Mouse (Mus musculus) G1E (cell line): ENCODE data around the gene Maml3.

Experiments used
- CTCF ChIP-seq: IDR thresholded peaks from 2 replicates; pipeline ENCODE4 v1.5.1; 2012; ENCODE audit warnings: low read depth, low read length, inconsistent platforms, mixed read lengths
- GATA1 ChIP-seq: IDR thresholded peaks from 2 replicates; pipeline ENCODE4 v1.6.1; 2012; ENCODE audit warnings: borderline replicate concordance, low read length, inconsistent platforms, mixed read lengths

- TF ChIP-seq CTCF (no peak), GATA1 (no peak)
Observed at GRCm38 (mm10) chr3:52100926-52101325, 4.0 kb downstream of the Maml3 start.
